Mouse (Mus musculus): Measurements from ENCODE around the gene Sycp2l. TPM values are rescaled to one million over a fixed set of nuclear protein-coding genes. Genes with fewer than 3 reads are reported as not detected.

Sycp2l gene
- polyA plus RNA-seq, 1 experiment from 2014 or later: not detected

- no peak for ATAC-seq (ENCODE audit: low FRiP score, low read depth)
- Histone ChIP-seq H3K4me2 (no peak overlapping the region), H3K36me3 (no peaks in the 10 kb centered on the region), H3K27me3 (no peaks in the 10 kb centered on the region), H3K9me3 (no peaks in the 10 kb centered on the region), H3K4me3 (no peak overlapping the region), H3K9ac (no peak overlapping the region), H3K27ac (replicated peaks) (no peak overlapping the region), H3K4me1 (replicated peaks) (no peaks in the 10 kb centered on the region)
- 77% methylated on average over 6 of the region's 6 CpGs for WGBS
These were observed 98.6 kb downstream of the Sycp2l start for GRCm38 (mm10) chr13:41212558-41213322.

GRCm38 (mm10) chr13:41215669-41216068 lies 101.6 kb downstream of the Sycp2l start:
- whole genome bisulfite sequencing: 88% methylated on average over 6 of the region's 6 CpGs
- H3K4me1 ChIP-seq (replicated peaks): peaks cover 13% of the 10 kb centered on the region
- H3K9me3 ChIP-seq: no peaks in the 10 kb centered on the region
- no peaks in the 10 kb centered on the region for H3K27me3 ChIP-seq
- ATAC-seq (ENCODE audit: low FRiP score, low read depth): no peak
- no peak overlapping the region for H3K4me2 ChIP-seq
- no peak overlapping the region for H3K9ac ChIP-seq
- no peak overlapping the region for H3K4me3 ChIP-seq
- H3K36me3 ChIP-seq: no peaks in the 10 kb centered on the region
- H3K27ac ChIP-seq (replicated peaks): no peak overlapping the region

- no peaks in the 10 kb centered on the region for H3K9me3 ChIP-seq
- peaks cover 13% of the 10 kb centered on the region for H3K4me1 ChIP-seq (replicated peaks)
- no peak overlapping the region for H3K27ac ChIP-seq (replicated peaks)
- no peak for ATAC-seq (ENCODE audit: low FRiP score, low read depth)
- WGBS: 70% methylated on average over 3 of the region's 3 CpGs
- H3K9ac ChIP-seq: no peak overlapping the region
- no peak overlapping the region for H3K4me3 ChIP-seq
- no peaks in the 10 kb centered on the region for H3K27me3 ChIP-seq
- H3K36me3 ChIP-seq: no peaks in the 10 kb centered on the region
- H3K4me2 ChIP-seq: no peak overlapping the region
These were observed 102.1 kb downstream of the Sycp2l start for GRCm38 (mm10) chr13:41216236-41216635.

- Histone ChIP-seq H3K9ac (peak overlapping the region; percentile 78; the same call in 1 of the 2 replicates), H3K27ac (replicated peaks) (no peak overlapping the region), H3K36me3 (no peaks in the 10 kb centered on the region), H3K4me3 (peak overlapping the region; percentile 88), H3K9me3 (no peaks in the 10 kb centered on the region), H3K4me1 (replicated peaks) (peaks cover 13% of the 10 kb centered on the region), H3K27me3 (no peaks in the 10 kb centered on the region), H3K4me2 (peak overlapping the region; percentile 59)
- 6% methylated on average over 1 of the region's 1 CpGs for WGBS
- ATAC-seq (ENCODE audit: low FRiP score, low read depth): 0 out of 2 replicates have a peak, but pooled peaks have one; percentile 2
These were observed 104.9 kb downstream of the Sycp2l start for GRCm38 (mm10) chr13:41219056-41219455.

- H3K9ac ChIP-seq: peak overlapping the region; percentile 78
- peak overlapping the region; percentile 59 for H3K4me2 ChIP-seq
- peak overlapping the region; percentile 80 for H3K27ac ChIP-seq (replicated peaks)
- no peaks in the 10 kb centered on the region for H3K9me3 ChIP-seq
- peaks cover 13% of the 10 kb centered on the region for H3K4me1 ChIP-seq (replicated peaks)
- no peaks in the 10 kb centered on the region for H3K27me3 ChIP-seq
- ATAC-seq (ENCODE audit: low FRiP score, low read depth): peak; percentile 82
- H3K36me3 ChIP-seq: no peaks in the 10 kb centered on the region
- peak overlapping the region; percentile 88 for H3K4me3 ChIP-seq
- 1% methylated on average over 39 of the region's 39 CpGs for WGBS
These were observed 105.7 kb downstream of the Sycp2l start for GRCm38 (mm10) chr13:41219687-41220303.

- no peaks in the 10 kb centered on the region for H3K36me3 ChIP-seq
- H3K27me3 ChIP-seq: no peaks in the 10 kb centered on the region
- WGBS: 3% methylated on average over 23 of the region's 77 CpGs
- H3K4me3 ChIP-seq: peak within 1 kb of the TSS; percentile 88
- peaks cover 13% of the 10 kb centered on the region for H3K4me1 ChIP-seq (replicated peaks)
- peak within 1 kb of the TSS; percentile 80 for H3K27ac ChIP-seq (replicated peaks)
- peak within 1 kb of the TSS; percentile 59 for H3K4me2 ChIP-seq
- peak within 1 kb of the TSS; percentile 78 for H3K9ac ChIP-seq
- H3K9me3 ChIP-seq: no peaks in the 10 kb centered on the region
- ATAC-seq (ENCODE audit: low FRiP score, low read depth): peak; percentile 95
These were observed 106.3 kb downstream of the Sycp2l start, which contains the start of gene Elovl2 for GRCm38 (mm10) chr13:41220304-41220834. TSS of gene Elovl2 (minus strand) at chr13:41220405.

Other genes starting within 250 kb of the Sycp2l start
- 50.8 and 56.9 TPM in 2 replicates for gene Pak1ip1, start 113.3 kb upstream of the Sycp2l start, polyA plus RNA-seq (2015; fragmentation: Nextera tagmentation; extraction: Ambion mirVana)
- gene Tmem14c, start 98.0 kb upstream of the Sycp2l start, polyA plus RNA-seq (2015; fragmentation: Nextera tagmentation; extraction: Ambion mirVana): 126 and 129 TPM in 2 replicates
- 1.9 TPM in 2 replicates for gene Mak, start 34.6 kb upstream of the Sycp2l start, polyA plus RNA-seq (2015; fragmentation: Nextera tagmentation; extraction: Ambion mirVana)
- gene Gcm2, start 3.3 kb upstream of the Sycp2l start, polyA plus RNA-seq (2015; fragmentation: Nextera tagmentation; extraction: Ambion mirVana): not detected in 2 replicates
- gene Elovl2, start 106.1 kb downstream of the Sycp2l start, polyA plus RNA-seq (2015; fragmentation: Nextera tagmentation; extraction: Ambion mirVana): 35.8 and 40.2 TPM in 2 replicates
- gene Smim13, start 135.5 kb downstream of the Sycp2l start, polyA plus RNA-seq (2015; fragmentation: Nextera tagmentation; extraction: Ambion mirVana): 28.6 and 30.6 TPM in 2 replicates
- not detected in 2 replicates for gene Gm17364, start 159.7 kb downstream of the Sycp2l start, polyA plus RNA-seq (2015; fragmentation: Nextera tagmentation; extraction: Ambion mirVana)

All from hindbrain, embryonic 15.5 days (tissue).